Mouse (Mus musculus): Measurements from ENCODE around the gene Pnma1.

- TF ChIP-seq CTCF (IDR thresholded peaks at IDR 0.05; ENCODE audit: extremely low read depth, insufficient read depth, low read length), result no peak
- TF ChIP-seq POLR2A (IDR thresholded peaks at IDR 0.05; ENCODE audit: extremely low read depth, insufficient read depth, low read length), result no peak
Measured at GRCm38 (mm10) chr12:84160491-84160890, 12.2 kb upstream of the Pnma1 start.

Measured in cortical plate, adult 2 months (tissue).